Mouse (Mus musculus): ENCODE results near the gene Psmb6. TPM values are rescaled to one million over a fixed set of nuclear protein-coding genes. Genes with fewer than 3 reads are reported as not detected.

Gene Psmb6
- 100 to 1,000 TPM; 312 to 326 TPM for polyA plus RNA-seq (2017; shearing (Covaris generic))

DNA sequence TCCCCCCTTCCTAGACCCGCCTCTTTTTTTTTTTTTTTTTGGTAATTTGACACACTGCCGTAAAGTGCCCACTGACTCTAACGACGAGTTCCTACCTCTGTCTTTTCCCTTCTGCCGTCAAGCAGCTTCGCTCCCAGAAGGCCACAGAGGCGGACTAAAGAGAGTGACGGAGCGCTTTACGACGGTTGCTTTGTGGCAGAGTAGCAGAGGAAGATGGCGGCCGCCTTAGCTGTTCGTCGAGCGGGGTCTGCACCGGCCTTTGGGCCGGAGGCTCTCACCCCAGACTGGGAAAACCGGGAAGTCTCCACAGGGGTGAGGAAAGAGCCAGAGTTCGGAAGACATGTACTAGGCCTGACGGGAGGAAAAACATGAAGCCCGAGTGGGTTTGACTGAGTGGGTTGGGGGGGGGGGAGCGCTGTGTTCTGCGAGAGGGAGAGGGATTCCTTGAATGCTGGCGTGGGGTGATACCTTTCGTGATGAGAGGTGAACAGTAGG, at the start of gene Psmb6:
TSS of gene Psmb6 (plus strand) at position 184 of the 495 bp plus-strand sequence.

DNA sequence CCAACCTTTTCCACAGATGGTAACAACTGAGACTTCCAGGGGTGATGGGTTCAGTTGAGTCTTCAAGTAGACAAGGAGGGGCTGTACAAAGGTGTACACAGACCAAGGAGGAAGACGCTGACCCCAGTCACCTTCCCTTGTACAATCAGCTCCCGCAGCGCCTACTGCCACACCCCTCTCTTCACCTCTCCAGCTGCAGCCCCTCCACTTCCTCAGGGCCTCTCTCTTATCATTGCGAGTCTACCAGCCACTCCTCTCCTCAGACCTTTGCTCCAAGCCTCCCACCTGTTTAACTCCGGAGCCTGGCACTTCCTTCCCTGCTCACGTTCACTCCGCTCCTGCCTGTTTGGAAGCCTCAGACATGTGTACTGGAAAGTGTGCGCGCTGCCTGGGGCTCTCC, 20.2 kb upstream of the Psmb6 start, which contains the start of gene Tm4sf5:
TSS of gene Tm4sf5 (plus strand) at position 275 of the 400 bp plus-strand sequence.

GRCm38 (mm10) chr11:70514288-70514687, 10.9 kb upstream of the Psmb6 start, which contains the start of gene Vmo1:
TSS of gene Vmo1 (minus strand) at chr11:70514616.

DNA sequence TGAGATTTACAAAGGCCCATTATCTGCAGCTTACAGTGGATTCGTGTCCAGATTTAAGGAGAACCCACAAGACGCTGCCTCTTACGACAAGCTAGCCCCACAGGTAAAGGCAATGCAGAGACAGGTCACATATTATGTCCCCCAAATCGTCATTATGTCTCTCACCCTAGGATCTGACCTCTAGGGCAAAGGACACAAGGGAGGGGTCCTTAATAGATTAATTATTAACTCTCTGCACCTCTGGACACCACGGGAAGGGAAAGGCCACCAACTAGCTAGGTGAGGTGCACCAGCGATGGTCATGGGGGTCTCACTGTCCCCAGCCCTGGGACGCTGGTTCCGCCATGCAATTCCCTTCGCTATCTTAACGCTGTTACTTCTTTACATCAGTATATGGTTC, 6.2 kb upstream of the Psmb6 start, which contains the start of gene Gltpd2:
TSS of gene Gltpd2 (plus strand) at position 274 of the 400 bp plus-strand sequence.

DNA sequence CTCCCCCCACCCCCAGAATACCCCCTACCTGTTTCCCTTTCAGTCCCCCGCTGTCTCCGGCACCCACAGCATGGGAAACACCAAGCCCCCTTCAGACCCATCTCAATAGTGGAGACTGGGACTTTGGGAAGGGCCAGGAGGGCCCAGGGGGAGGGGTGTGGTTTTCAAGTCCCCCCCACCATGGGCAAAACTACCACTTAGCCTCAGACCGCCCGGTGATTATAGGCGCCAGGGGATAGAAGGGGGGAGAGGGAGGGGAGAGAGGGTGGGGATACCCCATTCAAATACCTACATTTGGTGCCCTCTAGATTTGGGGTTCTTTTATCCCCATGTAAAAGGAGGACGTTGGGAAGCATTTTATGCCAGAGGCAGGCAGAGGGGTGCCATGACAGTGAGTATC, 7.7 kb downstream of the Psmb6 start, which contains the start of gene Gm40193:
TSS of gene Gm40193 (minus strand) at position 101 of the 400 bp plus-strand sequence.

GRCm38 (mm10) chr11:70539877-70540587, 14.9 kb downstream of the Psmb6 start, which contains the start of gene Pld2:
TSS of gene Pld2 (plus strand) at chr11:70540064.

DNA sequence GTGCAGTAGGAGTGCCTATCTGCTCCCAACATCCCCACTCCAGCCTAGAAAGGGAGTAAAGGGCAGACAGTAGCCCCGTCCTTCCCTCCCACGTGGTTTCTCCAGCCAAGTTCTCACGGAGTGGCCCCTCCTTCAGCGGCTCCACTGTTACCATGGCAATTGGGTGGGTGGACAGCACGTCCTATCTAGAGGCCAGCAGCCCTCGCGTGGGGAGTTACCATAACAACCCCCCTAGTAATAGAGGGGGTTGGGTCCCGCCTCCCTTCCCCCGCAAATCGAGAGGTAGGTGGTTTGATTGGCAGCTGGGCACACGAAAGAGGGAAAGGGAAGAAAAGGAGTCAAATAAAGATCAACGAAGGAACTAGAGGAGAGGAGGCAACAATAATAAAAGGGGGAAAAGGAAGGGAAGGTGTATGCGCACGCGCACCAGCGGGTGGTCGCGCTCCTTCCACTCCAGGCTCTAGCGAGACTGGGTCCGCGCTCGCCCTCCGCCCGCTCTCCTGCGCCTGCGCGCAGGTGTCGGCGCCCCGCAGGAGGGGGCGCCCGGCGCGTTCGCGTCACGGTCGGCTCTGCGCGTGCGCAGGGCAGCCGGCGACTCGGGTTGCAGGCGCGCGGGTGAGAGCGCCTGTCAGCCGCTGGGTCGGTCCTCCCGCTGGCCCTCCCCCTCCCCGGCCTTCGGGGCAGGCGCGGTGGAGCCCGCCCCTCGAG, 37.3 kb downstream of the Psmb6 start, which contains the start of gene Mink1:
TSS of gene Mink1 (plus strand) at position 595 of the 708 bp plus-strand sequence.

Other genes starting within 250 kb of the Psmb6 start
- 1 to 10 TPM in 1 of 2 experiments, under 1 TPM in 1; 0.22 to 1.6 TPM for gene Alox12e, start 202.7 kb upstream of the Psmb6 start, polyA plus RNA-seq (2017; shearing (Covaris generic))
- under 1 TPM; 0.24 to 0.53 TPM for gene Alox15, start 173.3 kb upstream of the Psmb6 start, polyA plus RNA-seq (2017; shearing (Covaris generic))
- gene Pelp1, start 115.3 kb upstream of the Psmb6 start, polyA plus RNA-seq (2017; shearing (Covaris generic)): 10 to 100 TPM; 11.5 to 13.4 TPM
- 100 to 1,000 TPM; 249 to 281 TPM for gene Arrb2, start 92.7 kb upstream of the Psmb6 start, polyA plus RNA-seq (2017; shearing (Covaris generic))
- 10 to 100 TPM; 72.7 to 76.5 TPM for gene Med11, start 73.4 kb upstream of the Psmb6 start, polyA plus RNA-seq (2017; shearing (Covaris generic))
- gene Zmynd15, start 65.9 kb upstream of the Psmb6 start, polyA plus RNA-seq (2017; shearing (Covaris generic)): not detected
- gene Cxcl16, start 65.4 kb upstream of the Psmb6 start, polyA plus RNA-seq (2017; shearing (Covaris generic)): 1 to 10 TPM in 1 of 2 experiments, under 1 TPM in 1; 0.19 to 1.3 TPM
- 1 to 10 TPM; 2.2 to 2.9 TPM for gene Tm4sf5, start 20.1 kb upstream of the Psmb6 start, polyA plus RNA-seq (2017; shearing (Covaris generic))
- gene Vmo1, start 10.8 kb upstream of the Psmb6 start, polyA plus RNA-seq (2017; shearing (Covaris generic)): not detected
- gene Gltpd2, start 6.2 kb upstream of the Psmb6 start, polyA plus RNA-seq (2017; shearing (Covaris generic)): not detected
- not detected for gene Gm40193, start 7.6 kb downstream of the Psmb6 start, polyA plus RNA-seq (2017; shearing (Covaris generic))
- gene Pld2, start 14.7 kb downstream of the Psmb6 start, polyA plus RNA-seq (2017; shearing (Covaris generic)): 10 to 100 TPM in 1 of 2 experiments, 1 to 10 TPM in 1; 6.9 to 10.1 TPM
- 10 to 100 TPM; 15.9 to 22.2 TPM for gene Mink1, start 37.5 kb downstream of the Psmb6 start, polyA plus RNA-seq (2017; shearing (Covaris generic))
- gene 4930544D05Rik, start 90.5 kb downstream of the Psmb6 start, polyA plus RNA-seq (2017; shearing (Covaris generic)): under 1 TPM; 0.20 to 0.78 TPM
- 1 to 10 TPM; 1.0 to 1.2 TPM for gene Chrne, start 93.8 kb downstream of the Psmb6 start, polyA plus RNA-seq (2017; shearing (Covaris generic))
- gene Gp1ba, start 113.8 kb downstream of the Psmb6 start, polyA plus RNA-seq (2017; shearing (Covaris generic)): under 1 TPM; 0.17 to 0.18 TPM
- gene Rnf167, start 121.9 kb downstream of the Psmb6 start, polyA plus RNA-seq (2017; shearing (Covaris generic)): 100 to 1,000 TPM; 350 to 474 TPM
- 100 to 1,000 TPM; 164 to 182 TPM for gene Slc25a11, start 122.1 kb downstream of the Psmb6 start, polyA plus RNA-seq (2017; shearing (Covaris generic))
- 1,000 to 10,000 TPM; 4,492 to 4,564 TPM for gene Pfn1, start 129.3 kb downstream of the Psmb6 start, polyA plus RNA-seq (2017; shearing (Covaris generic))
- 10 to 100 TPM; 24.7 to 43.8 TPM for gene Eno3, start 131.8 kb downstream of the Psmb6 start, polyA plus RNA-seq (2017; shearing (Covaris generic))
- gene Spag7, start 144.0 kb downstream of the Psmb6 start, polyA plus RNA-seq (2017; shearing (Covaris generic)): 10 to 100 TPM; 75.8 to 87.1 TPM
- 10 to 100 TPM; 45.4 to 63.7 TPM for gene Camta2, start 162.7 kb downstream of the Psmb6 start, polyA plus RNA-seq (2017; shearing (Covaris generic))
- gene Inca1, start 174.8 kb downstream of the Psmb6 start, polyA plus RNA-seq (2017; shearing (Covaris generic)): 1 to 10 TPM in 1 of 2 experiments, not detected in 1; 1.4 TPM
- gene Kif1c, start 175.2 kb downstream of the Psmb6 start, polyA plus RNA-seq (2017; shearing (Covaris generic)): 1 to 10 TPM; 1.4 to 2.1 TPM
- 1 to 10 TPM; 8.9 to 9.4 TPM for gene Zfp3, start 238.8 kb downstream of the Psmb6 start, polyA plus RNA-seq (2017; shearing (Covaris generic))